Mouse (Mus musculus) heart, adult 9 months (tissue): ENCODE measurements at regions not wholly inside any gene's neighbourhood (a gene's known extent, or its start where the extent isn't known, plus 50 kb on each side); places are given as distances from the start of the nearest gene placed in this dataset.
A peak's percentile ranks its signal among the peaks of the same experiment; 100 is the strongest.

Experiments
- DNase-seq, 2 experiments: peaks; one replicate each; pipeline ENCODE4 v3.0.0; 2022; ENCODE audit warnings: low spot score in 2 of 2

DNA sequence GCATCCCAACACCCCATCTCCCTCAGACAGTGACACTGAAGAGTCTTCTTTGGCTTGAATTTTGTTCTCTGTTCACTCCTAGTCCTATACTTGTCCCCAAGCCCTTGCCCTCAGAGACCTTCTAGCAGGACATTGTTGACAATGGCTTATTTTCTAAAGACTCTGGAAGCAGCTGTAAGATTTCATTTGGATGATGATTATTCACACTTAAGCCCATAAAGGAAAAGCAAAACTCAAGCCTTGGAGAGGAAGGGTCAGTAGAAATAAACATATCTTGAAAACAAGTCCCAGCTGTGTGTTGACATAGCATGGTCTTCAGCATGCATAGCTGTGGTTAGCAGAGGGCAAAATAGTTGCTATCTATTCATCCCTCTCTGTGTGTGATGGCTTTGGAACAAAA, 59.9 kb upstream of the Cdh11 start:
- DNase-seq, result no peak

DNA sequence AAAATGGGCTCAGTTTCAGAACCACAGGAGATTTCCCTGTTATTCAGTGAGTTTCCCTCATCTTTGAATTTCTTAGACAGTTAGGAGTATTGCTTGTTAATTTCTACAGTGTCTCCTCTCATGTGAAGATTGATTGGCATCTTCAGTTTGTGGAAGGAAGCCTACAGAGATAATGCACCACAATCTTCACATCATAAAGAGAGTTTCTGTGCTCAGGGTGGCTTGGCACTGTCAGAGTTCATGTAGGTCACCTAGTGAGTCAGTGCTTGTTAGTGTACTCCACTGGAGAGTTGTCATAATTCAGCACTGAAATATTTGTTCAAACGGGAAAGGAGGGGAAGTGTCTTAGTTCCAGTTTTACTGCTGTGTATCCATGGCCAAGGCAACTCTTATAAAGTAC, 74.6 kb upstream of the Cdh11 start:
- no peak for DNase-seq

GRCm38 (mm10) chr8:102899525-102899924, 114.1 kb upstream of the Cdh11 start:
- DNase-seq, result no peak

DNA sequence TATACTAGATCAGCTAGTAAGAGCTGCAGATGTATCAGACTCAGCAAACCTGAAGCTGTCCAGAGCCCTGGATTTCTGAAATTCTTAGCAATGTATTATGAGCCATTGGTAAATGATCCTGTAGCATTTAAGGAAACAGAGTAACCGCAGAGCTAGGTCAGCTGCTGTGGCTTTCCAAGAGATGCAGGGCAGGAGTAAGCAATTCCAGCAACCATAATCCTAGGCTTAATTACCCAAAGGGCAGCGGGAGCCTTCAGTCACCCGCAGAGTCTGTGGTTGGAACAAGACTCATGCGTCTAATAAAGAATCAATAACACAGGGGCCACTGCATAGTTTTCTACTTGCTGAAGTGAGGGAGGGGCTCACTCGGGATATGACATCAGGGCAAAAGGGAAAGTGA, 115.2 kb upstream of the Cdh11 start:
- no peak for DNase-seq

- no peak for DNase-seq
Observed at GRCm38 (mm10) chr8:102907444-102907843, 122.0 kb upstream of the Cdh11 start.

DNA sequence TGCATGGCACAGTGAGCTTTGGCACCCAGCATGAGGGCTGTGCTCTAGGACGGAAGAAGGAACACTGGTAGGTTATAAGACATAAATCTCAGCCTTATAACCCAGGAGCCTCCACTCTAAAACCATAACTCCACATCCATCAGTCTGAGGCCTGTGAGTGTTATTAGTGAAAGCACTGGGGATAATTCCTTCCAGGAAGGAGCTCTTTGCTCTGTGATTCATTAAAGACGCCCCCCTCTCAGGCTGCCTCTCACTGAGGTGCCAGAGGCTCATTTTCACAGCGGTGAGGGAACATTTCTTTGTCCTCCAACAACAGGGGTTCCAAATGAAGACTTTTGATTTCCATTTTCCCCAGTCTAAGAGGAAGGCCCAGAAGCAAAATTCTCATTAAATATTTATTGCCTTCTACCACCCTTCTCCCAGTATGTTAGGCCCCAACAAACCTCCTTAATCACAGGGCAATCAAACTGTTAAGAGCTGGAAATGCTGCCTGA, 145.9 kb upstream of the Cdh11 start:
- no peak for DNase-seq

GRCm38 (mm10) chr8:102938771-102939170, 153.3 kb upstream of the Cdh11 start:
- no peak for DNase-seq

GRCm38 (mm10) chr8:102945546-102945945, 160.1 kb upstream of the Cdh11 start:
- DNase-seq, result peak in 1 of 2 experiments; percentile 7

GRCm38 (mm10) chr8:102978161-102978581, 192.7 kb upstream of the Cdh11 start:
- peak in 1 of 2 experiments; percentile 8 for DNase-seq

GRCm38 (mm10) chr8:102983220-102983909, 197.9 kb upstream of the Cdh11 start:
- DNase-seq, result no peak

DNA sequence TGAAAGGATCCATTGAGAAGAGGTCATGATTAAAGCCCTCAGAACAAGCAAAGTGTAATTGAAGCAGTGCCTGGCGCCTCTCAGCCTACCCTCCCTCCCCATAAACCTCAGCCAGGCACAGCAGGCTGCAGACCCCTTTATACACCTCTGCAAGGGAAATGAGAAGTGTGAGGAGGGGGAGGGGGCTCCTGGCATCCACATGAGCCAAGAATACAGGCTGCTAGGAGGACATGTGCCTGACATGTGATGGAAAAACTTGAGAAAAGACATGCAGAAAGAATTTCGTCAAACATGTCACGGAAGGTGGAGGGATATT, 198.4 kb upstream of the Cdh11 start:
- DNase-seq, result no peak

GRCm38 (mm10) chr8:103007284-103007984, 222.0 kb upstream of the Cdh11 start:
- DNase-seq, result no peak

DNA sequence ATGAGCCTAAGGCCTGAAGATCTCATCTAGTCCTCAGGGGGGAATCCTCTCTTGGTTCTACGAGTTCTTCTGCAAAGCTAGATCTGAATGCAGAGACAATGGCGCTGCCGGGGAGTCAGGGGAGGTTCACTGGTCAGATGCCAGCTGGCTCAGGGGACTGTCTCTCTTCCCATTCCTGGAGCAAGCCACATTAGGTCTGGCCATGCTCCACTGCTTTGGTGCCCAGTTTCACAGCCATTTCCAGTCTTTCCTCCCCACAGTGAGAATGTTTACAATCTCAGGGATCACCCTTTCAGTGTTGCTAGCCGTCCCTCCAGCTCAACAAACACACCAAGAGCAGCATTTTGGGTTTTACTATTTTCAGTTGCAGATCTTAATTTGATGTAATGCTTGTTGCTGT, 233.7 kb upstream of the Cdh11 start:
- no peak for DNase-seq

- DNase-seq, result no peak
Observed at GRCm38 (mm10) chr8:103023237-103023636, 237.8 kb upstream of the Cdh11 start.

DNA sequence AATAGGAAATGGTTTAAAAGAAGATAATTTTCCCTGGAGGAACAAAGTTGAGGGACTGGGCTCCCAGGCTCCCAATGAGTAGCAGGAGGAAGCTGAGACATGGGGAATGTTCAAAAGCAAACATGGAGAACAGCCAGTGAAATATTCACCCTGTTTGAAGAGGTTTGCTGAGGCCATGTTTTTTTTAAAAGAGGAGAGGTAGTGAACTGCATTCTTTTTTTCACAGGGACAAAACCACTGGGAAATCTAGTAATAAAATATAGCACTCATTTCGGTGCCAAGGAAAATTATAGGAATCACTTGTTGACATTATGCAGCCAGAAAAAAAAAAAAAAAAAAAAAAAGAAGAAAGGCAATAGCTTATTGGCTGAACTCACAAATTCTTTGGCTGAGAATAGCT, 246.3 kb upstream of the Cdh11 start:
- no peak for DNase-seq

DNA sequence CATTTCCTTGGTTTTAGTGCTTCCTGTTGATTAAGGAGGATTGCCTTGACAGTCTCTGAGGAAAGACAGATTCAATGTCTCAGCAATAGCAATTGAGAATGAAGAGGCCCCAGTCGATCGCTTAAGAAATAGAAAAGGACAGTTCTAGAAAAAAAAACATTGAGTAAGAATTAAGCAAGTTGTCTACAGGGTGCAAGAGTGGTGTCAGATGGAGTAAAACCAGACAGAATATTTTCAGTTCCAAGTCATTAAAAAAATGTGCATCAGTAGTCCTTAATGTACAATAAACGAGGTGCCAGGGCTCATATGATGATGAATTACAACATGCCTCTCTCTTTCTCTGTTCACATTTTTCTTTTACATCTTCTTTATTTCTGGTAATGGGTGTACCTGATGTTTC, 248.5 kb upstream of the Cdh11 start:
- no peak for DNase-seq

GRCm38 (mm10) chr8:103072079-103072635, 286.7 kb upstream of the Cdh11 start:
- DNase-seq, result no peak

DNA sequence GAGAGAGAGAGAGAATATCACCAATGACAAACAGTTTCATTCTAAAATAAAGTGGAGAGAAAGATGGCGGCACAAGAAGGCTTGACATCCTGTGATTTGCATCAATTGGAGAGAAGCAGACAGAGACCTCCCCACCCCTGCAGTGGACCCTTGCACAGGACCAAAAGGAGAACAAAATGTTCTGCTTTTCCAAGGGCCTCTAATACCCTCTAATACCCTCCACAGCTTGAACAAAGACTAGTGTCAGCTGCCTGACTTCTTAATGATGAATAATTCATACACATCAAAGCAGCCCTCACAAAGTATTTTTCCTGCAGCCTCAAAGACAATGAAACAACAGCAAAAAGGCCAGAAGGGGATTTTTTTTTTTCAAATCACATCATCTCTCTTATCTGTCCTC, 287.2 kb upstream of the Cdh11 start:
- no peak for DNase-seq

GRCm38 (mm10) chr8:103078559-103078958, 293.1 kb upstream of the Cdh11 start:
- DNase-seq, result no peak

GRCm38 (mm10) chr8:103086956-103087482, 301.6 kb upstream of the Cdh11 start:
- no peak for DNase-seq

DNA sequence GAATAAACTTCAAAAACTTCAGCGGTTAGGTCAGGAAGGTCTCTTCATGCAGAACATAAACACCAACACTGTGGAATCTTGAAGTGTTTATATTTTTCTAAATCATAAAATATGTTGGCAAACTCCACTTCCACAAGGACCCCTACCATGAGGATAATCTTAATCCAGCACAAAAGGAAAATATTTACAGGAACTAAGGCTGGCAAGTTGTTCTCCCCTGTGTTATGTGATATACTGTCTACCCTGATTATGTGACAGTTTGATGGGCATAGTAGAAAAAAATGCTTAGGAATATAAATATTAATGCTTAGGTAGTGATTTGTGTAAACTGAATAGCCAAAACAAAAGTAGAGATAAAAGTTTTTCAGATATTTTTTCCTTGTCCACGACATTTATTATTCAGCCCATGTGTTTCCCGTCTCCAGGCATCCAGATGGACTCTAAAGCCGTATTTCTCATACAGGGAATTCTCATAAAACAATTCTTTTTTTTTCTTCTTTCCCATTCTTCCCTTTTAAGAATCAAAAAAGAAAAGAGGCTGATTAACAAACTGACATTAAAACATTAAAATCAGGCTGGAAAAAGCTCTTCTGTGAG, 311.2 kb upstream of the Cdh11 start:
- DNase-seq, result no peak

- no peak for DNase-seq
Observed at GRCm38 (mm10) chr8:103125581-103125980, 340.1 kb upstream of the Cdh11 start.

GRCm38 (mm10) chr8:103138136-103138535, 352.7 kb upstream of the Cdh11 start:
- no peak for DNase-seq
